Mouse (Mus musculus) subcutaneous adipose tissue, adult 2 months (tissue): Measurements from ENCODE around the gene Gpr37. TPM values are rescaled to one million over a fixed set of nuclear protein-coding genes. Genes with fewer than 3 reads are reported as not detected.

Source experiments
- polyA plus RNA-seq: library from polyadenylated mRNA; depleted of rRNA; stranded (reverse); fragments of >200 nt; gene quantifications from 2 replicates; pipeline ENCODE4 v1.2.3, GENCODE M21; 2012; ENCODE audit warnings: low replicate concordance; rRNA removed

Gene Gpr37
- 0.03 and 0.41 TPM in 2 replicates for polyA plus RNA-seq

DNA sequence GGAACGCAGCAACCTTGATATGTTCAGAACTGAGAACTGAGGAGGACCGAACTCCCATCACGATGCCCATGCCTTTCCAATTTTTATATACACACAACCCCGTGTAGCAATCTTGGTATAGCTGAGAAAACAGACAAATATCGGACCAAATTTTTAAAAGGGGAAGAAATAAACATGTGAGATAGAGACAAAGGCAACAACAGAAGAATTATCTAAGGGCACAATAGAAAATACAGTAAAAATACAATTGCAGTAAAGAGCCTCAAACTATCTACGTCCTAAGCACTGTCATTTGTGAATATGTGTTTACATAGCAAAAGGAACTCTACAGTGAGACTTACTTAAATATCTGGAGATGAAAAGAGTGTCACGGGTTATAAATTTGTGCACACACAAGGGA, at the start of gene Gpr37:
TSS of gene Gpr37 (minus strand) at position 101 of the 400 bp plus-strand sequence.

Other genes starting within 250 kb of the Gpr37 start
- gene Pot1a, start 118.5 kb upstream of the Gpr37 start, polyA plus RNA-seq = 6.0 and 9.3 TPM in 2 replicates